Mouse (Mus musculus): ENCODE measurements at regions not wholly inside any gene's neighbourhood (a gene's known extent, or its start where the extent isn't known, plus 50 kb on each side); places are given as distances from the start of the nearest gene placed in this dataset.

DNA sequence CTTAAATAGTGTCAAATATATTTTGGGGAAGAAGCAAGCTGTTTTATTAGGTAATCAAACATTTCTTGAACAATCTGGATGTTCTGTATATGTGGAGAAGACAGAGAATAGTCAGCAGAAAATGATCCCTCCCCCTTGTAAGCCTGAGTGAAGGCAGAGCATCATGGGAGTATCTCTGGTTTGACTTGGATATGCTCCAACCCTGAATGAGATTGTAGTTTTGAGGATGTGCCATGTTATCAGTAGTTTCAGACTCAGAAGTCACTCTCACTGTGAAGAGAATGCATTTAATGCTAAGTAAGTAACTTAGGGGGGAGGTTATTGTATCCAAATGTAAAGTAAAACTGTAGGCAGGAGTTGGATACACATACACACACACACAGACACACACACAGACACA lies 95.3 kb upstream of the Tmc1 start:
- H3K27ac ChIP-seq (ENCODE audit: low read depth, low read length), result no peak overlapping the region
- H3K4me1 ChIP-seq (ENCODE audit: control insufficient read depth, insufficient read depth, low read length), result no peaks in the 10 kb centered on the region
- H3K9me3 ChIP-seq (ENCODE audit: control insufficient read depth, low read length), result no peaks in the 10 kb centered on the region
- H3K36me3 ChIP-seq (ENCODE audit: control insufficient read depth, insufficient read depth, low read length), result no peaks in the 10 kb centered on the region
- ATAC-seq (ENCODE audit: low FRiP score), result no peak
- H3K4me3 ChIP-seq (ENCODE audit: low read depth, low read length), result no peak overlapping the region
- no peak overlapping the region for H3K9ac ChIP-seq (ENCODE audit: low read length)
- H3K27me3 ChIP-seq (ENCODE audit: control insufficient read depth, insufficient read depth, low read length), result no peaks in the 10 kb centered on the region
- H3K4me2 ChIP-seq, result no peak overlapping the region
- no peak for DNase-seq (ENCODE audit: low spot score, missing footprints)

DNA sequence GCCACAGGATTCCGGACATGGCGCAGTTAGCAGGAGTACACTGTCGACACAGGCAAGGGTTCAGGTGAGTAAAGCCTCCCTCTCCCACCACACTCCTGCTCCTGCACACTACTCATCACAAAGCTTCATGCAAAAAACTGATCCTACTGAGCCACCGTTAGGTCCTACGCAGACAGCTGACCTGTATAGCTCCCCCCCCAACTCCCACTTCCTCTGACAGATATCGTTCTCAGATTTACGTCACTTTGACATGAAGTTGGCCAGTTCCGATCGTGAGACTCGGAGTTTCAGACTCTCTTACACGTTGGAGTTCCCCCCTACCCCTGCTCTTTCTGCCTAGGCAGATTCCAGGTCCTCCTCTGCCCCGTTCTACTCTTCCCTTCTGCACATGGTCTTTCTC lies 91.6 kb upstream of the Tmc1 start:
- Histone ChIP-seq H3K4me3 (ENCODE audit: low read depth, low read length) (no peak overlapping the region), H3K27ac (ENCODE audit: low read depth, low read length) (no peak overlapping the region), H3K4me2 (no peak overlapping the region), H3K9me3 (ENCODE audit: control insufficient read depth, low read length) (no peaks in the 10 kb centered on the region), H3K36me3 (ENCODE audit: control insufficient read depth, insufficient read depth, low read length) (no peaks in the 10 kb centered on the region), H3K9ac (ENCODE audit: low read length) (no peak overlapping the region), H3K4me1 (ENCODE audit: control insufficient read depth, insufficient read depth, low read length) (0 out of 2 replicates have a peak, but pooled peaks cover 2% of the 10 kb centered on the region), H3K27me3 (ENCODE audit: control insufficient read depth, insufficient read depth, low read length) (no peaks in the 10 kb centered on the region)
- ATAC-seq (ENCODE audit: low FRiP score) (no peak), DNase-seq (ENCODE audit: low spot score, missing footprints) (no peak)
- WGBS, result 94% methylated on average over 12 of the region's 12 CpGs

DNA sequence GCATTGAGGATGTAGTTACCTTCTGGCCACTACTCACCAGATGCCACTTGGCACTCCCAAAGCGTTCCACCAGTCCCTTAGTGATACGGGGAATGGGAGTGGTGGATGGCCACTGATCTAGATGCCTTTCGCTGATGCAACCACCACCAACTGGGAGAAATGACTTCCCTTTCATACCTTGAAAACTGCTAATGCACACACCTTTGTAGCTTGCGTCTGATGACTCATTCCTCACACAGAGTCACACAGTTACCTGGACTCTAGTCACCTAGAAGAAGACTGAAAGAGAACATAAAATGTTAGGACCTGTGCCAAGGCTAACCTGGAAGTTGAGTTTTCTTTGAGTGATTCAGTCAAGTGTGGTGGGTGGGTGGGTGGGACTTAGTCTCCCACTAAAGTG lies 90.0 kb upstream of the Tmc1 start:
- H3K27me3 ChIP-seq (ENCODE audit: control insufficient read depth, insufficient read depth, low read length), result no peaks in the 10 kb centered on the region
- H3K9me3 ChIP-seq (ENCODE audit: control insufficient read depth, low read length), result no peaks in the 10 kb centered on the region
- no peak overlapping the region for H3K4me2 ChIP-seq
- H3K4me3 ChIP-seq (ENCODE audit: low read depth, low read length), result no peak overlapping the region
- H3K9ac ChIP-seq (ENCODE audit: low read length), result no peak overlapping the region
- H3K27ac ChIP-seq (ENCODE audit: low read depth, low read length), result no peak overlapping the region
- ATAC-seq (ENCODE audit: low FRiP score) (no peak), DNase-seq (ENCODE audit: low spot score, missing footprints) (no peak)
- WGBS, result 96% methylated on average over 4 of the region's 4 CpGs
- H3K36me3 ChIP-seq (ENCODE audit: control insufficient read depth, insufficient read depth, low read length), result no peaks in the 10 kb centered on the region
- peaks cover 4% of the 10 kb centered on the region; the same call in 1 of the 2 replicates for H3K4me1 ChIP-seq (ENCODE audit: control insufficient read depth, insufficient read depth, low read length)

DNA sequence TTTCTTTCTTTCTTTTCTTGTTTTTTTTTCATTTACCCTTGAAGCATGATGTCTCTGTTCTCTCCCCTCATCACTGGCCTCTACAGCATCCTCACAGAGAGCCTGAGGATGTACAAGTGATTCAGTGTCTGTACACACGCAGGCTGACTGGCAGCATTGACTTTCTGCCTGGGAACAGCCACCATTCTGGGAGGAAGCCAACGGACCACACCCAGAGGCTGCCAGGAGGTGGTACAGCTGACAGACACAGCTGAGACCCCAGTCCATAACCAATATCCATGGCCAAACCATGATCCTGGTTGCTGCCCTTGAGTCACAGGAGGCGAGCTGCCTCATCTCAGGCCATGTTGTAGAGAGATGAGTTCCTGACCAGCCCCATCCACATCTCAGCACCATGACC lies 88.5 kb upstream of the Tmc1 start:
- Histone ChIP-seq H3K4me3 (ENCODE audit: low read depth, low read length) (no peak overlapping the region), H3K9me3 (ENCODE audit: control insufficient read depth, low read length) (no peaks in the 10 kb centered on the region), H3K9ac (ENCODE audit: low read length) (no peak overlapping the region), H3K36me3 (ENCODE audit: control insufficient read depth, insufficient read depth, low read length) (no peaks in the 10 kb centered on the region), H3K4me1 (ENCODE audit: control insufficient read depth, insufficient read depth, low read length) (peaks cover 4% of the 10 kb centered on the region; the same call in 1 of the 2 replicates), H3K27me3 (ENCODE audit: control insufficient read depth, insufficient read depth, low read length) (no peaks in the 10 kb centered on the region), H3K27ac (ENCODE audit: low read depth, low read length) (no peak overlapping the region), H3K4me2 (no peak overlapping the region)
- no peak for ATAC-seq (ENCODE audit: low FRiP score)
- WGBS, result 87% methylated on average over 3 of the region's 3 CpGs
- DNase-seq (ENCODE audit: low spot score, missing footprints), result no peak

DNA sequence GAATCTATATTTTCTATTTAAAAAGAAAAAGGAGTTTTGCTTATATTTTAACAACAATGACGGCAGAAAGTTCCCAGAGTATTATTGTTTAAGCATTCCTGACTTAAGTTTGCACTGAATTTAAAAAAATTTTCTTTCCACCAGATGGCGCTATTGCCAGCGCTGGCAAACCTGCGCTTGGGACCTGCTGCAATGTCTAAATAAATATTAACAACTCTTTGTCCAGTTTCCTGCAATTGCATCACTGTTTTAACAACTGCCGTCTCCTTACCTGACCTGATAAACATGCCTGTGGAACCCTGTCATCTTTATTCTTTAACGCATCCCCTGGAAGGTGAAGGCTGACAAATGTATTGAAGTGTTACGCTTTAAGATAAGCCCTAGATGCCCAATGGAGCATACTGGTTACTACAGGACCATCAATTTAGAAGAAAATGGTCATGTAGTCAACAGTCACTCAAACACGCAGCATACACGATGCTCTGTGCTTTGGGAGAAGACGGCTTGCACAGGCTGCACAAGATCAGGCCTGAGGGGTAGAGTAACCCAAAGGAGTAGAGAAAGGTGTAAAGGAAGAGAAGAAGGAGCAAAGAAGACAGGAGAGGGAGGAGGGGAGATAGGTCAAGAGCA lies 83.6 kb upstream of the Tmc1 start:
- Histone ChIP-seq H3K4me3 (ENCODE audit: low read depth, low read length) (no peak overlapping the region), H3K36me3 (ENCODE audit: control insufficient read depth, insufficient read depth, low read length) (no peaks in the 10 kb centered on the region), H3K4me2 (no peak overlapping the region), H3K4me1 (ENCODE audit: control insufficient read depth, insufficient read depth, low read length) (peaks cover 6% of the 10 kb centered on the region), H3K27me3 (ENCODE audit: control insufficient read depth, insufficient read depth, low read length) (no peaks in the 10 kb centered on the region), H3K9ac (ENCODE audit: low read length) (no peak overlapping the region), H3K27ac (ENCODE audit: low read depth, low read length) (no peak overlapping the region), H3K9me3 (ENCODE audit: control insufficient read depth, low read length) (no peaks in the 10 kb centered on the region)
- DNase-seq (ENCODE audit: low spot score, missing footprints), result peak; percentile 96
- ATAC-seq (ENCODE audit: low FRiP score), result peak; percentile 68
- WGBS, result 49% methylated on average over 10 of the region's 10 CpGs

DNA sequence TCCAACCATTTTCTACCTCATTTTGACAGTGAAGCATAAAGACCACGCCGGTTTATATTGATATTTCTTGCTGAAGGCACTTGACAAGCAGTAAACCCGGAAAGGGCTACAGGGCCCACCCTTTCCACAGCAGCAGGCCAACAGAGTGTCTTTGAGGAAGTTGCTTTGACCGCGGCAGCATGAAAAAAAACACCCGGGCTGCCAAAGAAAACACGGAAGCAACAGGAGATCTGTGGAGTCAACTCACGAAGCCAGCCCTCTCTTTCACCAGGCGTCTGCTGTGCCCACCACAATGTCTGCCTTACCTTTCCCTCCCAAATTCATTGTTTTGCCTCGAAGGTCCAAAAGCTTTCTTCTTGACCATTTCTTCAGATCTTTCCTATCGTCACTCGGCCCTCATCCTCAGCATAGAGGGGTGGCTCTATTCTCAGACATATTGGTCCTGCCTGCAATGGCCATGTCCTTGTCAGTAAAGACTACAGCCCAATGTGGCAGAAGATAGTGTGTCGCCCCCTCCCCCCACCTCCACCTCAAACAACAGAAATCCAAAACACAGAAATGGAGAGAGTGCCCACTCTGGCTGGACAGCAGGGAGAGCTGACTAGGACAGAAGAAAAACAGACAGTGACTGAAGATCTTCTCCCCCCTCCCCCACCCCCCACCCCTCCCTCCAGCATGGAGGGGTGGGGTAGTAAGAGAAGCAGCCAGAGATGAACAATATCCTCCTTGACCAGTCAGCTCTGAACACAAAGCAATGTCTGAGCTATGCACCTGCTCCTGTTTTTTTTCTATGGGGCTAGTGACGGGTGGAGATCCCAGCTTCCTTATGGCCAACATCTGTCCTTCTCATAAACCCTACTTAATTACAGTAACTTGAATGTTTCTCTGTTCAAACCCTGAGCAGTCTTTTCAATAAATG lies 82.8 kb upstream of the Tmc1 start:
- peaks cover 6% of the 10 kb centered on the region for H3K4me1 ChIP-seq (ENCODE audit: control insufficient read depth, insufficient read depth, low read length)
- 73% methylated on average over 14 of the region's 14 CpGs for WGBS
- ATAC-seq (ENCODE audit: low FRiP score) (peak; percentile 81), DNase-seq (ENCODE audit: low spot score, missing footprints) (no peak)
- no peaks in the 10 kb centered on the region for H3K27me3 ChIP-seq (ENCODE audit: control insufficient read depth, insufficient read depth, low read length)
- no peak overlapping the region for H3K9ac ChIP-seq (ENCODE audit: low read length)
- H3K9me3 ChIP-seq (ENCODE audit: control insufficient read depth, low read length), result no peaks in the 10 kb centered on the region
- H3K36me3 ChIP-seq (ENCODE audit: control insufficient read depth, insufficient read depth, low read length), result no peaks in the 10 kb centered on the region
- H3K4me3 ChIP-seq (ENCODE audit: low read depth, low read length), result no peak overlapping the region
- H3K27ac ChIP-seq (ENCODE audit: low read depth, low read length), result no peak overlapping the region
- no peak overlapping the region for H3K4me2 ChIP-seq

DNA sequence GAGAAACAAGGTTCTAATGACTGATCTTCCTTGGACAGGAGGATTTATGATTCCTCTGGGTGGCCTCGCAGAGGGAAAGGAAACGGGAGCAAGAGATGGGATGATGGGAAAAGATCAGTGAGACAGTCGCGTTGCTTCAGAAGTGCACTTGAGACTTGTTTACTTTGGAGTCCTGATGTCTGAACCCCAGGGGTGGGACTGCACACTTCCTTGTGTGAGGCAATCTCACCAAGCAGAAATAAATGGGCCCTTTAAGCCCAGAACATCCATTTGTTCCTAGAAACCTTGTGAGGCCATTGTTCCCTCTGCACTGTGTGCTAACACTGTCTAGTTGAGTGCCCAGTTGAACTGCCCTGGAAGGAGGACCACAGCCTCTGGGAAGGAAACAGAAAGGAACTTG lies 81.5 kb upstream of the Tmc1 start:
- Histone ChIP-seq H3K9ac (ENCODE audit: low read length) (no peak overlapping the region), H3K4me3 (ENCODE audit: low read depth, low read length) (no peak overlapping the region), H3K27me3 (ENCODE audit: control insufficient read depth, insufficient read depth, low read length) (no peaks in the 10 kb centered on the region), H3K27ac (ENCODE audit: low read depth, low read length) (no peak overlapping the region), H3K9me3 (ENCODE audit: control insufficient read depth, low read length) (no peaks in the 10 kb centered on the region), H3K4me1 (ENCODE audit: control insufficient read depth, insufficient read depth, low read length) (peaks cover 5% of the 10 kb centered on the region), H3K4me2 (no peak overlapping the region), H3K36me3 (ENCODE audit: control insufficient read depth, insufficient read depth, low read length) (no peaks in the 10 kb centered on the region)
- no peak for DNase-seq (ENCODE audit: low spot score, missing footprints)
- 89% methylated on average over 4 of the region's 4 CpGs for WGBS
- ATAC-seq (ENCODE audit: low FRiP score), result no peak

DNA sequence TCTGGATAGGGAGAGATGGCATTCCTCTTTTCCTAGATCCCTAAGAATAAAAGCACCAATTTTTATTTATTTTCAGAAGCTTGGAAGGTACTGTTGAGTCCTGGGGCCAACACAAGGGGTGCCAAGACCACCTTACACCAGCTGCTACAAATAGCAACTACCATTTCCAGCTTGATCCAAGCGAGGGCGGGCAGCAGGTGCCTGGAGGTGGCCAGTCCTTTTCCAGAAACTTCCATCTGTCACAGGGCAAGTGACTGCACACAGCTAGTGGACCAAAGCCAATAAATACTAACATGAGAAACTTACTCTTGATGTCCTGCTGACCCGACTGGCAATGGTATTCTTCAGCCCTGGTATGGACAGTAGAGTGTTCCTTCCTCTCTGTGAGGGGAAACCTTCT lies 80.0 kb upstream of the Tmc1 start:
- Histone ChIP-seq H3K27ac (ENCODE audit: low read depth, low read length) (no peak overlapping the region), H3K36me3 (ENCODE audit: control insufficient read depth, insufficient read depth, low read length) (no peaks in the 10 kb centered on the region), H3K4me2 (no peak overlapping the region), H3K27me3 (ENCODE audit: control insufficient read depth, insufficient read depth, low read length) (no peaks in the 10 kb centered on the region), H3K9ac (ENCODE audit: low read length) (no peak overlapping the region), H3K4me1 (ENCODE audit: control insufficient read depth, insufficient read depth, low read length) (peaks cover 3% of the 10 kb centered on the region), H3K9me3 (ENCODE audit: control insufficient read depth, low read length) (no peaks in the 10 kb centered on the region), H3K4me3 (ENCODE audit: low read depth, low read length) (no peak overlapping the region)
- DNase-seq (ENCODE audit: low spot score, missing footprints) (no peak), ATAC-seq (ENCODE audit: low FRiP score) (no peak)
- WGBS, result 85% methylated on average over 3 of the region's 3 CpGs

DNA sequence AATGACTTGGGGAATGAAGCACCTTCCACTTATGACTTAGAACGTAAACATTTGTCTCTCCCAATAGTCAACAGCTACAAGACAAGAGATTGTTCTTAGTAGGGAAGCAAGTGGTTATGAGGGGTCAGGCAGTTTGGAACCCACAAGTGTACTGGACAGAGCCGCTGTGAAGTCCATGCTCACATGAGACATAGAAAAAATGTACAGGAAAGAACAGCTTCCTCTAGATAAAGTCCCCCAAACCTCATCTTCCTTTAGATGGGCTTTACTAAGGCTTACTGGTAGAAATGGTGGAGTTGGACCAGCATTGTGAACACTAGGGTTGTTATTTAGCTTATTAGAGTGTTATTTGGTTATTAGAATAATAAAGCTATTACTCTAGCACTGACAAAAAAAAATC lies 78.6 kb upstream of the Tmc1 start:
- 92% methylated on average over 2 of the region's 2 CpGs for WGBS
- no peak for ATAC-seq (ENCODE audit: low FRiP score)
- H3K9ac ChIP-seq (ENCODE audit: low read length), result no peak overlapping the region
- no peaks in the 10 kb centered on the region for H3K27me3 ChIP-seq (ENCODE audit: control insufficient read depth, insufficient read depth, low read length)
- no peak overlapping the region for H3K4me3 ChIP-seq (ENCODE audit: low read depth, low read length)
- H3K36me3 ChIP-seq (ENCODE audit: control insufficient read depth, insufficient read depth, low read length), result no peaks in the 10 kb centered on the region
- no peak overlapping the region for H3K27ac ChIP-seq (ENCODE audit: low read depth, low read length)
- peak; percentile 33 for DNase-seq (ENCODE audit: low spot score, missing footprints)
- peaks cover 3% of the 10 kb centered on the region for H3K4me1 ChIP-seq (ENCODE audit: control insufficient read depth, insufficient read depth, low read length)
- H3K4me2 ChIP-seq, result no peak overlapping the region
- no peaks in the 10 kb centered on the region for H3K9me3 ChIP-seq (ENCODE audit: control insufficient read depth, low read length)

Data from midbrain, embryonic 11.5 days (tissue).